ENCODE assay signal across 8 mouse cellular contexts in genomic region chr17:80726821-80727220, GRCm38 (mm10). TPM values are rescaled to one million over a fixed set of nuclear protein-coding genes. Genes with fewer than 3 reads are reported as not detected.
DNase-seq lines count a peak whose midpoint lies in the region; ATAC-seq and TF ChIP-seq lines count a peak whose summit lies in the region.

No protein-coding gene starts in this region.

- H3K4me1 ChIP-seq in ES-Bruce4 (ENCODE audit: control insufficient read depth, insufficient read depth, low read length) = no peaks in the 10 kb centered on the region
- peaks cover 36% of the 10 kb centered on the region for H3K4me1 ChIP-seq in bone marrow macrophage, adult 2 months (ENCODE audit: control insufficient read depth, insufficient read depth, low read length)
- H3K4me1 ChIP-seq in forebrain, postnatal 0 days (ENCODE audit: insufficient read depth) = peaks cover 19% of the 10 kb centered on the region
- peaks cover 24% of the 10 kb centered on the region for H3K4me1 ChIP-seq in intestine, embryonic 16.5 days (ENCODE audit: control insufficient read depth, insufficient read depth, low read length)

- H3K9ac ChIP-seq in ES-Bruce4 (ENCODE audit: low read depth, poor library complexity, severe bottlenecking) = peak overlapping the region; percentile 98
- peak overlapping the region; percentile 95 for H3K9ac ChIP-seq in forebrain, postnatal 0 days
- H3K9ac ChIP-seq in intestine, embryonic 16.5 days (ENCODE audit: low read depth, low read length) = peak overlapping the region; percentile 98

- WGBS in forebrain, postnatal 0 days = 6% methylated on average over 8 of the region's 8 CpGs
- WGBS in intestine, embryonic 16.5 days = 10% methylated on average over 8 of the region's 8 CpGs

- TF ChIP-seq EP300 in ES-Bruce4 (IDR thresholded peaks at IDR 0.05; ENCODE audit: insufficient read depth, low read depth, low read length) = no peak

- H3K4me2 ChIP-seq in forebrain, postnatal 0 days (ENCODE audit: low read depth) = peak overlapping the region; percentile 84
- peak overlapping the region; percentile 79 for H3K4me2 ChIP-seq in intestine, embryonic 16.5 days (ENCODE audit: low read depth, low read length)

- peak overlapping the region; percentile 69 for H3K4me3 ChIP-seq in ES-Bruce4 (ENCODE audit: low read depth, low read length)
- peak overlapping the region; percentile 72 for H3K4me3 ChIP-seq in bone marrow macrophage, adult 2 months (ENCODE audit: insufficient read depth, low read length)
- peak overlapping the region; percentile 86 for H3K4me3 ChIP-seq in forebrain, postnatal 0 days (ENCODE audit: low read depth, low read length)
- peak overlapping the region; percentile 97 for H3K4me3 ChIP-seq in intestine, embryonic 16.5 days (ENCODE audit: low read length)

- peak; percentile 38 for DNase-seq in forebrain, postnatal 0 days
- DNase-seq in lung, adult 18-20 months = peak; percentile 50
- DNase-seq in skeletal muscle tissue, adult 2 months (ENCODE audit: low read depth, low spot score) = peak; percentile 68
- no peak for DNase-seq in urinary bladder, postnatal 10 days (ENCODE audit: low spot score)
- DNase-seq in spleen, postnatal 36 days (ENCODE audit: low spot score in 2 of 2) = no peak

- no peak for ATAC-seq in forebrain, postnatal 0 days
- no peak for ATAC-seq in intestine, embryonic 16.5 days

- no peaks in the 10 kb centered on the region for H3K36me3 ChIP-seq in ES-Bruce4 (ENCODE audit: control insufficient read depth, insufficient read depth, low read length, poor library complexity, severe bottlenecking)
- no peaks in the 10 kb centered on the region for H3K36me3 ChIP-seq in forebrain, postnatal 0 days (ENCODE audit: insufficient read depth)
- H3K36me3 ChIP-seq in intestine, embryonic 16.5 days (ENCODE audit: control insufficient read depth, insufficient read depth, low read length) = 0 out of 2 replicates have a peak, but pooled peaks cover 2% of the 10 kb centered on the region

- TF ChIP-seq POLR2A in ES-Bruce4 (IDR thresholded peaks at IDR 0.05; ENCODE audit: insufficient read depth, low read length) = no peak
- no peak for TF ChIP-seq POLR2A in bone marrow macrophage, adult 2 months (IDR thresholded peaks at IDR 0.05; ENCODE audit: borderline replicate concordance, low read depth, low read length)

- TF ChIP-seq CTCF in ES-Bruce4 (IDR thresholded peaks at IDR 0.05; ENCODE audit: low read depth, low read length) = no peak
- no peak for TF ChIP-seq CTCF in bone marrow macrophage, adult 2 months (IDR thresholded peaks at IDR 0.05; ENCODE audit: low read depth, low read length)
- no peak for TF ChIP-seq CTCF in forebrain, postnatal 0 days (IDR thresholded peaks at IDR 0.05; ENCODE audit: low read depth)

- no peaks in the 10 kb centered on the region for H3K9me3 ChIP-seq in ES-Bruce4 (replicated peaks; ENCODE audit: control insufficient read depth, insufficient read depth, low read length, poor library complexity, severe bottlenecking)
- H3K9me3 ChIP-seq in forebrain, postnatal 0 days (ENCODE audit: low read length) = no peaks in the 10 kb centered on the region
- no peaks in the 10 kb centered on the region for H3K9me3 ChIP-seq in intestine, embryonic 16.5 days (ENCODE audit: control insufficient read depth, low read length)

- H3K27me3 ChIP-seq in ES-Bruce4 (ENCODE audit: control insufficient read depth, insufficient read depth, low read length, poor library complexity, severe bottlenecking) = no peaks in the 10 kb centered on the region
- no peaks in the 10 kb centered on the region for H3K27me3 ChIP-seq in forebrain, postnatal 0 days (ENCODE audit: insufficient read depth, low read length)
- no peaks in the 10 kb centered on the region for H3K27me3 ChIP-seq in intestine, embryonic 16.5 days (replicated peaks; ENCODE audit: control insufficient read depth, insufficient read depth, low read length)

- H3K27ac ChIP-seq in ES-Bruce4 (ENCODE audit: insufficient read depth, low read length) = no peak overlapping the region
- H3K27ac ChIP-seq in bone marrow macrophage, adult 2 months (ENCODE audit: insufficient read depth, low read depth, low read length) = no peak overlapping the region
- no peak overlapping the region for H3K27ac ChIP-seq in forebrain, postnatal 0 days (ENCODE audit: low read depth, low read length)
- H3K27ac ChIP-seq in intestine, embryonic 16.5 days (ENCODE audit: low read length) = peak overlapping the region; percentile 99

RNA-seq across cellular contexts. Expression of gene Map4k3, which starts 1.5 kb away (rescaled TPM):
- 52.4 and 52.5 TPM in 2 replicates for polyA plus RNA-seq in ES-Bruce4 (2011; ENCODE audit: insufficient read depth, insufficient read length, low read depth, missing spikeins)
- polyA plus RNA-seq in bone marrow macrophage, adult 2 months (2012; ENCODE audit: insufficient read depth, insufficient read length, missing spikeins) = 30.9 and 31.0 TPM in 2 replicates
- 62.9 and 76.9 TPM in 2 replicates for total RNA-seq in forebrain, postnatal 0 days (2014; rRNA removed)
- polyA plus RNA-seq in forebrain, postnatal 0 days (2015; fragmentation: Nextera tagmentation; extraction: Ambion mirVana) = 15.0 and 17.9 TPM in 2 replicates
- 15.2 and 16.9 TPM in 2 replicates for polyA plus RNA-seq in intestine, embryonic 16.5 days (2015; fragmentation: Nextera tagmentation; extraction: Ambion mirVana)

Comparison
In these comparisons a context has a peak if more than half of its experiments do, and no peak if none do; other contexts are left out.
1. DNase-seq: peak in forebrain, postnatal 0 days (single experiment), lung, adult 18-20 months (2 of 2) and skeletal muscle tissue, adult 2 months (single experiment); none in urinary bladder, postnatal 10 days (single experiment) and spleen, postnatal 36 days (0 of 2).
2. Peak in every context shown above with its lines, with median percentiles within 50 percentile points of each other: H3K4me3 ChIP-seq and H3K9ac ChIP-seq.